Mouse (Mus musculus) bone marrow macrophage, adult 2 months (primary cell): ENCODE results near the gene Col1a1. TPM values are rescaled to one million over a fixed set of nuclear protein-coding genes. Genes with fewer than 3 reads are reported as not detected.
A peak's percentile ranks its signal among the peaks of the same experiment; 100 is the strongest.

ENCODE experiments used
- H3K27ac ChIP-seq: 2 replicates; pipeline ENCODE4 v1.5.1; 2012; ENCODE audit warnings: low read depth, low read length; ENCODE audit not compliant: insufficient read depth
- H3K4me1 ChIP-seq: 2 replicates; pipeline ENCODE4 v1.6.1; 2012; ENCODE audit warnings: low read length; ENCODE audit not compliant: control insufficient read depth, insufficient read depth
- H3K4me3 ChIP-seq: 2 replicates; pipeline ENCODE4 v1.5.1; 2012; ENCODE audit warnings: mild to moderate bottlenecking, low read length, moderate library complexity; ENCODE audit not compliant: insufficient read depth
- CTCF ChIP-seq: IDR thresholded peaks from 2 replicates; pipeline ENCODE4 v1.5.1; 2012; ENCODE audit warnings: low read depth, mild to moderate bottlenecking, low read length, moderate library complexity
- POLR2A ChIP-seq: IDR thresholded peaks from 2 replicates; pipeline ENCODE4 v1.6.1; 2012; ENCODE audit warnings: mild to moderate bottlenecking, low read depth, low read length, borderline replicate concordance
- polyA plus RNA-seq: library from polyadenylated mRNA; stranded (reverse); fragments of >200 nt; gene quantifications from 2 replicates; pipeline ENCODE4 v1.2.4, GENCODE M21; 2012; ENCODE audit not compliant: missing spikeins, insufficient read depth, insufficient read length

Col1a1 gene
- polyA plus RNA-seq, 1 experiment, result 18.5 TPM

DNA sequence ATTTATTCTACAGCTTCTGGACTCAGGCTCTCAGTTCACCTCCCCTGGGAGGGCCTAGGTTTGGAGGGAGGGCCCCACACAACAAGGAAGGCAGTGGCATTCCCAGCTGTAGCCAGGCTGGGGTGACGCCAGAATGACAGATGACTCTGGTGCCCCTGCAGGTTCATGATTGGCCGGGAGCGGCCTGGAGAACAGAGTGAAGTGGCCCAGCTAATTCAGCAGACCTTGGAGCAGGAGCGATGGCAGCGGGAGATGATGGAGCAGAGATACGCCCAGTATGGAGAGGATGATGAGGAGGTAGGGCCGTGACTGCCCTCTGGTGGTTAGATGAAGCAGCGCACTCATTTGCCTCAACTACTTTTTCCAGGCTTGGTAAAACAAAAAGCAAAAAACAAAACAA, 65.0 kb downstream of the Col1a1 start:
- Histone ChIP-seq H3K4me1 (peaks cover 20% of the 10 kb centered on the region), H3K4me3 (no peak overlapping the region), H3K27ac (no peak overlapping the region; the same call in 1 of the 2 replicates)
- no peak for TF ChIP-seq POLR2A
- TF ChIP-seq CTCF, result peak; percentile 83

DNA sequence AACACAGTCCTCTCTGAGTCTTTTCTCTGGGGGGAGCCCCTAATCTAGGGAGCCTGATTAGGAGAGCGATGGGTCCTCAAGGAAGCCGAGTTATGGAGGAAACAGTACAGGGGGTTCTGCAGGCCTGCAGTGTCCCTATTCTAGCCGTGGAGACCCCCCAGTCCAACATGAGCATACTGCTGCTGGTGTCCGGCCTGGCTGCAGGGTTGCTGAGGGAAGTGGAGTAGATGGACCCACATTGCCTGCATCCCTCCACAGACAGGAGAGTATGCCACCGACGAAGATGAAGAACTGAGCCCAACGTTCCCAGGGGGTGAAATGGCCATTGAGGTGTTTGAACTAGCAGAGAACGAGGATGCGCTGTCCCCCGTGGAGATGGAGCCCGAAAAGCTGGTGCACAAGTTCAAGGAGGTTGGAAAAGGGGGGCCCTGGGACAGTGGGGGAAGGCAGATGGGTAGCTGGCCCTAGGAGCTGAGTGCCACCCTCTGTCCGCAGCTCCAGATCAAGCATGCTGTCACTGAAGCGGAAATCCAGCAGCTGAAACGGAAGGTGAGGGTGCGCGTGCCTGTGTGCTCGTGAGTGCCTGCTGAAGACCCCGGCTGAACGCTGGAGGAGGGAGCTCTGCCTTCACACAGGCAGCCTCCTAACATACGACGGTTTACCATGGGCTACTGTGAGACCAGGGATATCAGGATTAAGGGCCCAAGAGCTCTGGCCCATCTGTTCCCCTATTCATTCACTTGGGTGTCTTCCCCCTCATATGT, 65.7 kb downstream of the Col1a1 start:
- no peak overlapping the region for H3K4me3 ChIP-seq
- H3K27ac ChIP-seq, result no peak overlapping the region
- H3K4me1 ChIP-seq, result peaks cover 22% of the 10 kb centered on the region
- TF ChIP-seq CTCF (no peak), POLR2A (no peak)

Other genes starting within 250 kb of the Col1a1 start
- gene Gm11541, start 231.7 kb upstream of the Col1a1 start, polyA plus RNA-seq, result not detected in 2 replicates
- gene Cdc34b, start 194.4 kb upstream of the Col1a1 start, polyA plus RNA-seq, result not detected in 2 replicates
- 0.28 TPM in 1 of 2 replicates, not detected in the other for gene Tmem92, start 153.5 kb upstream of the Col1a1 start, polyA plus RNA-seq
- gene Hils1, start 31.4 kb downstream of the Col1a1 start, polyA plus RNA-seq, result not detected in 2 replicates
- not detected in 2 replicates for gene Sgca, start 40.1 kb downstream of the Col1a1 start, polyA plus RNA-seq
- gene Ppp1r9b, start 54.8 kb downstream of the Col1a1 start, polyA plus RNA-seq, result 166 and 176 TPM in 2 replicates
- gene Samd14, start 73.7 kb downstream of the Col1a1 start, polyA plus RNA-seq, result not detected in 2 replicates
- 23.4 and 24.5 TPM in 2 replicates for gene Pdk2, start 105.1 kb downstream of the Col1a1 start, polyA plus RNA-seq
- 0.27 and 0.33 TPM in 2 replicates for gene Itga3, start 140.6 kb downstream of the Col1a1 start, polyA plus RNA-seq
- not detected in 2 replicates for gene Dlx3, start 183.9 kb downstream of the Col1a1 start, polyA plus RNA-seq
- not detected in 2 replicates for gene Dlx4, start 210.0 kb downstream of the Col1a1 start, polyA plus RNA-seq